Mouse (Mus musculus) forebrain, embryonic 14.5 days (tissue): Measurements from ENCODE around the gene Ptprn2. TPM values are rescaled to one million over a fixed set of nuclear protein-coding genes. Genes with fewer than 3 reads are reported as not detected.

ENCODE experiments used
- ATAC-seq: fragments of 200-750 bp; cut with Nextera tagmentation; 2 replicates; pipeline ENCODE4 v1.8.0; 2017; ENCODE audit warnings: mild to moderate bottlenecking, moderate library complexity
- DNase-seq: peaks from one replicate; pipeline ENCODE4 v3.0.0-alpha.2; 2015; ENCODE audit warnings: low spot score
- H3K27ac ChIP-seq: fragments of 300-500 bp; sonication (generic); 2 replicates; pipeline ENCODE4 v1.5.1; 2014; ENCODE audit warnings: low read depth, mild to moderate bottlenecking, control low read depth, low read length, moderate library complexity
- H3K27me3 ChIP-seq: fragments of 300-500 bp; sonication (generic); replicated peaks from 2 replicates; pipeline ENCODE4 v1.6.1; 2014; ENCODE audit warnings: low read length, control low read depth, mixed read lengths; ENCODE audit not compliant: control insufficient read depth, insufficient read depth
- H3K36me3 ChIP-seq: fragments of 300-500 bp; sonication (generic); 2 replicates; pipeline ENCODE4 v1.6.1; 2014; ENCODE audit warnings: low read length, control low read depth; ENCODE audit not compliant: control insufficient read depth, insufficient read depth
- H3K4me1 ChIP-seq: fragments of 300-500 bp; sonication (generic); 2 replicates; pipeline ENCODE4 v1.6.1; 2014; ENCODE audit warnings: antibody characterized with exemption, low read length, control low read depth; ENCODE audit not compliant: control insufficient read depth, insufficient read depth
- H3K4me2 ChIP-seq: fragments of 300-500 bp; sonication (generic); 2 replicates; pipeline ENCODE4 v1.6.1; 2014; ENCODE audit warnings: mild to moderate bottlenecking, control low read depth, low read length
- H3K4me3 ChIP-seq: fragments of 300-500 bp; sonication (generic); 2 replicates; pipeline ENCODE4 v1.5.1; 2014; ENCODE audit warnings: low read depth, low read length, control low read depth
- H3K9ac ChIP-seq: fragments of 300-500 bp; sonication (generic); 2 replicates; pipeline ENCODE4 v1.6.1; 2014; ENCODE audit warnings: mild to moderate bottlenecking, low read length, control low read depth, moderate library complexity
- H3K9me3 ChIP-seq: fragments of 300-500 bp; sonication (generic); replicated peaks from 2 replicates; pipeline ENCODE4 v1.6.1; 2016; ENCODE audit warnings: low read length, control low read depth, mixed read lengths; ENCODE audit not compliant: control insufficient read depth
- WGBS: fragments of 180-500 bp; shearing (Covaris S2); extraction: QIAGEN DNeasy Blood & Tissue Kit; methylation state at CpG from one replicate; pipeline ENCODE4 v1.1.7; 2014; 5-methylcytosine and 5-hydroxymethylcytosine counted together
- polyA plus RNA-seq: library from polyadenylated mRNA; unstranded; fragments of >200 nt; fragmentation: Nextera tagmentation; extraction: Ambion mirVana; gene quantifications from 2 replicates; pipeline ENCODE4 v1.2.1, GENCODE M21; 2014

Gene Ptprn2
- polyA plus RNA-seq, 1 experiment from 2014 or later: 4.1 TPM

- Histone ChIP-seq H3K27me3 (no peaks in the 10 kb centered on the region), H3K36me3 (peaks cover 35% of the 10 kb centered on the region), H3K4me2 (no peak overlapping the region), H3K4me3 (no peak overlapping the region), H3K27ac (no peak overlapping the region), H3K4me1 (no peaks in the 10 kb centered on the region), H3K9ac (no peak overlapping the region), H3K9me3 (no peaks in the 10 kb centered on the region)
- DNase-seq (no peak), ATAC-seq (no peak)
- 64% methylated on average over 9 of the region's 9 CpGs for WGBS
Observed at GRCm38 (mm10) chr12:117239927-117240715, 754.6 kb downstream of the Ptprn2 start.

GRCm38 (mm10) chr12:117242181-117242580 lies 756.7 kb downstream of the Ptprn2 start:
- H3K36me3 ChIP-seq: peaks cover 18% of the 10 kb centered on the region
- DNase-seq (peak; percentile 41), ATAC-seq (peak; percentile 38; the same call in 1 of the 2 replicates)
- H3K9me3 ChIP-seq: no peaks in the 10 kb centered on the region
- H3K4me2 ChIP-seq: no peak overlapping the region
- no peak overlapping the region for H3K4me3 ChIP-seq
- 71% methylated on average over 7 of the region's 7 CpGs for WGBS
- H3K27me3 ChIP-seq: no peaks in the 10 kb centered on the region
- H3K9ac ChIP-seq: no peak overlapping the region
- no peaks in the 10 kb centered on the region for H3K4me1 ChIP-seq
- no peak overlapping the region for H3K27ac ChIP-seq

DNA sequence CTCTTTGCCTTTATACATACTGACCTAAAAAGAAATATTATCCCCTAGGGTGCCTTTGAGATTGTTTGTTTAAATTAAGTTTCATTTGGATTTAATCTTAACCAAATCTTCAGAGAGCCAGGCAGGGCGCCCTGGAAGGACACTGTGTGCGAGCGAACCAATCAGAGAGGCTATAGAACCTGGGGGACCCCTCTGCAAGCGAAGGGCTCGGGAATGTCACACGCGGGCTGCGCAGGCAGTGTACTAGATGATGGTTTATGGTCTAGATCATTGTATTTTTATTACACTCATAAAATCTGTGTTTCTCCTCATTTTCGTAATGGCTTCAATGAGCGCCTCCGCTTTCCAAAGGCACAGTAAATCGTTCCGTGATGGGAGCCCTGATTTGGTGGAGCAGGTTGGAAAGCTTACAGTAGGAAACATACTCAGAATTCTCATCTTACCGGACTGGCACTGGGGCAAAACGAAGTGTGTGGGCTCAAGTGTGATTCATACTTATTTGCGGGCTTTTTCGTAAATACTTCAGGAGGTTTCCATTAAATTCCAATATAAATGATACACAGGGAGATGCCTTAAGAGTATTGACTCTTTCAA lies 760.5 kb downstream of the Ptprn2 start:
- no peak overlapping the region for H3K4me3 ChIP-seq
- H3K4me1 ChIP-seq: peaks cover 10% of the 10 kb centered on the region
- peaks cover 33% of the 10 kb centered on the region for H3K36me3 ChIP-seq
- no peaks in the 10 kb centered on the region for H3K27me3 ChIP-seq
- no peaks in the 10 kb centered on the region for H3K9me3 ChIP-seq
- ATAC-seq: no peak
- no peak for DNase-seq
- H3K9ac ChIP-seq: no peak overlapping the region
- no peak overlapping the region for H3K27ac ChIP-seq
- H3K4me2 ChIP-seq: no peak overlapping the region
- WGBS: 92% methylated on average over 17 of the region's 17 CpGs

- no peaks in the 10 kb centered on the region for H3K27me3 ChIP-seq
- H3K4me3 ChIP-seq: no peak overlapping the region
- DNase-seq (peak; percentile 64), ATAC-seq (peak; percentile 61)
- peaks cover 40% of the 10 kb centered on the region for H3K36me3 ChIP-seq
- H3K9me3 ChIP-seq: no peaks in the 10 kb centered on the region
- H3K27ac ChIP-seq: peak overlapping the region; percentile 39
- H3K4me2 ChIP-seq: no peak overlapping the region
- peaks cover 34% of the 10 kb centered on the region for H3K4me1 ChIP-seq
- WGBS: 5% methylated on average over 6 of the region's 6 CpGs
- H3K9ac ChIP-seq: no peak overlapping the region
Observed at GRCm38 (mm10) chr12:117250465-117250864, 764.9 kb downstream of the Ptprn2 start.

GRCm38 (mm10) chr12:117251663-117252425 lies 766.3 kb downstream of the Ptprn2 start:
- peaks cover 37% of the 10 kb centered on the region for H3K4me1 ChIP-seq
- DNase-seq (peak; percentile 53), ATAC-seq (peak; percentile 11; the same call in 1 of the 2 replicates)
- no peaks in the 10 kb centered on the region for H3K9me3 ChIP-seq
- no peaks in the 10 kb centered on the region for H3K27me3 ChIP-seq
- H3K27ac ChIP-seq: peak overlapping the region; percentile 64
- no peak overlapping the region for H3K4me3 ChIP-seq
- no peak overlapping the region for H3K4me2 ChIP-seq
- peaks cover 47% of the 10 kb centered on the region for H3K36me3 ChIP-seq
- peak overlapping the region; percentile 17 for H3K9ac ChIP-seq
- WGBS: 27% methylated on average over 11 of the region's 11 CpGs

- Histone ChIP-seq H3K27ac (no peak overlapping the region), H3K36me3 (peaks cover 46% of the 10 kb centered on the region), H3K4me3 (no peak overlapping the region), H3K27me3 (no peaks in the 10 kb centered on the region), H3K9me3 (no peaks in the 10 kb centered on the region), H3K4me2 (no peak overlapping the region), H3K9ac (no peak overlapping the region), H3K4me1 (peaks cover 43% of the 10 kb centered on the region)
- 24% methylated on average over 3 of the region's 3 CpGs for WGBS
- ATAC-seq: no peak
- no peak for DNase-seq
Observed at GRCm38 (mm10) chr12:117252426-117252779, 766.9 kb downstream of the Ptprn2 start.

GRCm38 (mm10) chr12:117254356-117254755 lies 768.8 kb downstream of the Ptprn2 start:
- H3K4me1 ChIP-seq: peaks cover 55% of the 10 kb centered on the region
- H3K9ac ChIP-seq: no peak overlapping the region
- no peak overlapping the region for H3K4me2 ChIP-seq
- no peak for ATAC-seq
- H3K27me3 ChIP-seq: no peaks in the 10 kb centered on the region
- WGBS: 77% methylated on average over 9 of the region's 9 CpGs
- DNase-seq: no peak
- no peaks in the 10 kb centered on the region for H3K9me3 ChIP-seq
- H3K27ac ChIP-seq: peak overlapping the region; percentile 27; the same call in 1 of the 2 replicates
- peaks cover 32% of the 10 kb centered on the region; the same call in 1 of the 2 replicates for H3K36me3 ChIP-seq
- no peak overlapping the region for H3K4me3 ChIP-seq

DNA sequence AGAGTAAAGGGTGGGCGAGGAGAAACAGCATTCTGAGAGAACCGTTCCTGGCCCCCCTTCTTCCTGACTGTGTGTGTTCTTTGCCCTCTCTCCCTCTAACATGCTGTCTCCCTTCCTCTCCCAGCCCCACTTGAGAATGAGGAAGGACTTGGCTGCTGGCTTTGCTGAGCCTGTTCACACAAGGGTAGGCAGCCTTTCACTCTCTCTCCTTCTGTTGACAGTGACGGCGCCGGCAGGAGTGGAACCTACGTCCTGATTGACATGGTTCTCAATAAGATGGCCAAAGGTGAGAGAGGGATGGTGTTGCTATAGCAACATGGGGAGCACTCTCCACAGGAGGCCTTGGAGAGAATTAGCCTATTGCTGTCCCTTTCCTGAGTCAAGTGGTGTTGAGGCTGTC lies 769.8 kb downstream of the Ptprn2 start:
- peak overlapping the region; percentile 64; the same call in 1 of the 2 replicates for H3K27ac ChIP-seq
- peak; percentile 52 for DNase-seq
- H3K9me3 ChIP-seq: no peaks in the 10 kb centered on the region
- H3K27me3 ChIP-seq: no peaks in the 10 kb centered on the region
- no peak overlapping the region for H3K9ac ChIP-seq
- H3K36me3 ChIP-seq: peaks cover 28% of the 10 kb centered on the region; the same call in 1 of the 2 replicates
- H3K4me2 ChIP-seq: no peak overlapping the region
- ATAC-seq: no peak
- H3K4me1 ChIP-seq: peaks cover 52% of the 10 kb centered on the region
- no peak overlapping the region for H3K4me3 ChIP-seq
- WGBS: 34% methylated on average over 6 of the region's 6 CpGs
